Mouse (Mus musculus): ENCODE measurements around the gene Fam228b. TPM values are rescaled to one million over a fixed set of nuclear protein-coding genes. Genes with fewer than 3 reads are reported as not detected.

Gene Fam228b
- total RNA-seq, 1 experiment, result 3.0 TPM

DNA sequence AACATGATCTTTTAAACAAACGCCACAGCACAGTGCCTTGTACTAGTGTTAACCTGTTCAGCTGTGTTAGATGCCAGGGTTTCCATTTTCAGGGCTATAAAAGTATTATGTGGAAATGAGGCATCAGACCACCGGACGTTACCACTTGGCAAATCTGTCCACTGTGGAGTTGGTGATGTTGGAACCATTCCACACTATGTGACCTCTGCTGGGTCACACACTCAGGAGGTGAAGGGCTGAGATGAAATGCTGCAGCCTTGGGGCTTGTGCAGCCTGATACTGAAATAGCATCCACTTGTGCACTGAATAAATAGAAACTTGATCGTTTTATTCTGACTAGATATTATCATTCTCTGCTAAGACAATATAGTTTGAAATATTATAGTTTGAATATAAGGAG, 55.7 kb downstream of the Fam228b start:
- Histone ChIP-seq H3K9ac (ENCODE audit: insufficient read depth, low read depth, low read length, poor library complexity, severe bottlenecking) (no peak overlapping the region), H3K27ac (ENCODE audit: insufficient read depth, low read depth, low read length, poor library complexity, severe bottlenecking) (no peak overlapping the region), H3K36me3 (ENCODE audit: control insufficient read depth, insufficient read depth, low read length, poor library complexity, severe bottlenecking) (peaks cover 11% of the 10 kb centered on the region; the same call in 1 of the 2 replicates), H3K4me3 (ENCODE audit: insufficient read depth in 1 of 2, low read depth in 1 of 2, low read length in 2 of 2, poor library complexity in 1 of 2, severe bottlenecking in 1 of 2) (no peak overlapping the region), H3K9me3 (ENCODE audit: control insufficient read depth, insufficient read depth, low read depth, low read length) (no peaks in the 10 kb centered on the region), H3K4me1 (ENCODE audit: control insufficient read depth in 2 of 2, insufficient read depth in 2 of 2, low read length in 2 of 2, poor library complexity in 1 of 2) (peaks cover 2% of the 10 kb centered on the region in 2 experiments; a peak in 3 of 4 replicates)
- in situ Hi-C loops (cut with MboI; ENCODE audit: low sequenced_read_pairs in 2 of 2, unreplicated experiment in 2 of 2), result no loop called here
- TF ChIP-seq HCFC1 (IDR thresholded peaks at IDR 0.05; ENCODE audit: borderline replicate concordance, insufficient read depth, low read length), result no peak
- TF ChIP-seq ZNF384 (IDR thresholded peaks at IDR 0.05; ENCODE audit: low read depth, low read length), result no peak
- TF ChIP-seq ZC3H11A (IDR thresholded peaks at IDR 0.05; ENCODE audit: borderline replicate concordance, low read depth, low read length), result no peak
- DNase-seq (ENCODE audit: low read depth, low spot score), result no peak

DNA sequence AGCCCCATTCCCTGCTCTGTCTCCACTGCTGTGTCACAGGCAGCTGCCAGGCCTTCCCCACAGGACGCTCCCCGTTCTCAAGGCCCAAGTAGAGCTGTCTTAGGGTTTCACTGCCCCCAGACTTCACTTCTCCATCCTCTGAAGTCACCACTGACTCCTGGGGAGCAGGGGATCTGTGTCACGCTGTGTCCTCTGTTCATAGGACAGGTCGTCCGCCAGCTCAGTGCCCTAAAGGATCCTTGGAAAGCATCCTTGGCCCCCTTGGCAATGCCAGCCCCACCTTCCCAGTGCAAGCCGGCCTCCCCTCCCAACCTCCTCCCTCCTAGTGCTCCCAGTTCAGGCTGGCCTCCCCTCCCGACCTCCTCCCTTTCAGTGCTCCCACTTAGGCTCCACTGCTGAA, 59.1 kb downstream of the Fam228b start:
- no peaks in the 10 kb centered on the region for H3K9me3 ChIP-seq (ENCODE audit: control insufficient read depth, insufficient read depth, low read depth, low read length)
- peaks cover 18% of the 10 kb centered on the region; the same call in 1 of the 2 replicates for H3K36me3 ChIP-seq (ENCODE audit: control insufficient read depth, insufficient read depth, low read length, poor library complexity, severe bottlenecking)
- 0 out of 4 replicates have a peak, but pooled peaks cover 0 to 2% of the 10 kb centered on the region in 2 experiments for H3K4me1 ChIP-seq (ENCODE audit: control insufficient read depth in 2 of 2, insufficient read depth in 2 of 2, low read length in 2 of 2, poor library complexity in 1 of 2)
- no peak overlapping the region for H3K4me3 ChIP-seq (ENCODE audit: insufficient read depth in 1 of 2, low read depth in 1 of 2, low read length in 2 of 2, poor library complexity in 1 of 2, severe bottlenecking in 1 of 2)
- in situ Hi-C loops (cut with MboI; ENCODE audit: low sequenced_read_pairs in 2 of 2, unreplicated experiment in 2 of 2), result no loop called here
- no peak for TF ChIP-seq ZC3H11A (IDR thresholded peaks at IDR 0.05; ENCODE audit: borderline replicate concordance, low read depth, low read length)
- TF ChIP-seq HCFC1 (IDR thresholded peaks at IDR 0.05; ENCODE audit: borderline replicate concordance, insufficient read depth, low read length), result no peak
- no peak for TF ChIP-seq MAFK (IDR thresholded peaks at IDR 0.05; ENCODE audit: insufficient read depth, low read depth, low read length)
- no peak for TF ChIP-seq CHD2 (IDR thresholded peaks at IDR 0.05; ENCODE audit: low read depth, low read length)
- no peak for TF ChIP-seq ZNF384 (IDR thresholded peaks at IDR 0.05; ENCODE audit: low read depth, low read length)
- H3K27ac ChIP-seq (ENCODE audit: insufficient read depth, low read depth, low read length, poor library complexity, severe bottlenecking), result no peak overlapping the region
- DNase-seq (ENCODE audit: low read depth, low spot score), result no peak
- H3K9ac ChIP-seq (ENCODE audit: insufficient read depth, low read depth, low read length, poor library complexity, severe bottlenecking), result no peak overlapping the region

- no peak overlapping the region for H3K27ac ChIP-seq (ENCODE audit: insufficient read depth, low read depth, low read length, poor library complexity, severe bottlenecking)
- no peak overlapping the region for H3K9ac ChIP-seq (ENCODE audit: insufficient read depth, low read depth, low read length, poor library complexity, severe bottlenecking)
- no peak for DNase-seq (ENCODE audit: low read depth, low spot score)
- H3K4me1 ChIP-seq (ENCODE audit: control insufficient read depth in 2 of 2, insufficient read depth in 2 of 2, low read length in 2 of 2, poor library complexity in 1 of 2), result 0 out of 4 replicates have a peak, but pooled peaks cover 0 to 2% of the 10 kb centered on the region in 2 experiments
- H3K36me3 ChIP-seq (ENCODE audit: control insufficient read depth, insufficient read depth, low read length, poor library complexity, severe bottlenecking), result peaks cover 18% of the 10 kb centered on the region; the same call in 1 of the 2 replicates
- TF ChIP-seq ZC3H11A (IDR thresholded peaks at IDR 0.05; ENCODE audit: borderline replicate concordance, low read depth, low read length) (no peak), ZNF384 (IDR thresholded peaks at IDR 0.05; ENCODE audit: low read depth, low read length) (no peak), HCFC1 (IDR thresholded peaks at IDR 0.05; ENCODE audit: borderline replicate concordance, insufficient read depth, low read length) (no peak)
- H3K9me3 ChIP-seq (ENCODE audit: control insufficient read depth, insufficient read depth, low read depth, low read length), result no peaks in the 10 kb centered on the region
- in situ Hi-C loops (cut with MboI; ENCODE audit: low sequenced_read_pairs in 2 of 2, unreplicated experiment in 2 of 2), result no loop called here
- H3K4me3 ChIP-seq (ENCODE audit: insufficient read depth in 1 of 2, low read depth in 1 of 2, low read length in 2 of 2, poor library complexity in 1 of 2, severe bottlenecking in 1 of 2), result no peak overlapping the region
Observed at GRCm38 (mm10) chr12:4708881-4709604, 60.0 kb downstream of the Fam228b start.

DNA sequence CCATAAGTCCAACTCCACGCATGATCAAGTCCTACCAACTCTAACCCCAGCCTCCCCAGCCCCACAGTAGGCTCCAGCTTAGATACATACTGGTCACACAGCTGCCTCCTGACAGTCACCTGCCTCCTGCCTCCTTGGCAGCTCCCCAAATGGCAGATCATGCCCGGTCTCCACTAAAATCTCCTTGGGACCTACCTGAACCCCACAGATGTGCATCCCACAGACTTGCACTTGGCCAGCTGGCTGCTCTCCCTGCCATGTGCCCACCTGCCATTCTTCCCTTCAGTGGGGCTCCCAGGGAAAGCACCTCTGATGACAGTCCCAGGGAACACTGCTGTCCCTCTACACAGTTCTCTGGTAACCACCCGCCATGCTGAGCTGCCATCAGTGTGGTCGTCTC, 60.8 kb downstream of the Fam228b start:
- Histone ChIP-seq H3K9me3 (ENCODE audit: control insufficient read depth, insufficient read depth, low read depth, low read length) (no peaks in the 10 kb centered on the region), H3K27ac (ENCODE audit: insufficient read depth, low read depth, low read length, poor library complexity, severe bottlenecking) (no peak overlapping the region), H3K36me3 (ENCODE audit: control insufficient read depth, insufficient read depth, low read length, poor library complexity, severe bottlenecking) (peaks cover 18% of the 10 kb centered on the region; the same call in 1 of the 2 replicates), H3K9ac (ENCODE audit: insufficient read depth, low read depth, low read length, poor library complexity, severe bottlenecking) (no peak overlapping the region), H3K4me3 (ENCODE audit: insufficient read depth in 1 of 2, low read depth in 1 of 2, low read length in 2 of 2, poor library complexity in 1 of 2, severe bottlenecking in 1 of 2) (no peak overlapping the region), H3K4me1 (ENCODE audit: control insufficient read depth in 2 of 2, insufficient read depth in 2 of 2, low read length in 2 of 2, poor library complexity in 1 of 2) (0 out of 4 replicates have a peak, but pooled peaks cover 0 to 2% of the 10 kb centered on the region in 2 experiments)
- in situ Hi-C loops (cut with MboI; ENCODE audit: low sequenced_read_pairs in 2 of 2, unreplicated experiment in 2 of 2), result no loop called here
- DNase-seq (ENCODE audit: low read depth, low spot score), result no peak
- no peak for TF ChIP-seq CHD2 (IDR thresholded peaks at IDR 0.05; ENCODE audit: low read depth, low read length)
- no peak for TF ChIP-seq ZC3H11A (IDR thresholded peaks at IDR 0.05; ENCODE audit: borderline replicate concordance, low read depth, low read length)
- TF ChIP-seq MAFK (IDR thresholded peaks at IDR 0.05; ENCODE audit: insufficient read depth, low read depth, low read length), result no peak

All from ES-E14 (cell line).